Mouse (Mus musculus) ovary, postnatal 10 days (tissue): ENCODE data around the gene Prkra.

Experiments
- DNase-seq: peaks from one replicate; pipeline ENCODE4 v3.0.0; 2022; ENCODE audit warnings: low spot score

The Prkra gene

GRCm38 (mm10) chr2:76647883-76648570 is at the start of gene Prkra, which contains the start of gene Pjvk:
Gene Prkra (minus strand): TSS chr2:76648015.
Gene Pjvk (plus strand): TSS chr2:76648476.
- DNase-seq: peak; percentile 97

GRCm38 (mm10) chr2:76695290-76695689 is 47.5 kb upstream of the Prkra start:
- DNase-seq: no peak

GRCm38 (mm10) chr2:76693765-76694164 is 46.0 kb upstream of the Prkra start:
- DNase-seq: no peak

GRCm38 (mm10) chr2:76690436-76691204 is 42.8 kb upstream of the Prkra start:
- DNase-seq: no peak

GRCm38 (mm10) chr2:76688162-76688561 is 40.3 kb upstream of the Prkra start:
- no peak for DNase-seq

- DNase-seq: no peak
These were observed 39.8 kb upstream of the Prkra start for GRCm38 (mm10) chr2:76687608-76688007.

GRCm38 (mm10) chr2:76686986-76687385 is 39.2 kb upstream of the Prkra start:
- DNase-seq: no peak

GRCm38 (mm10) chr2:76682301-76682700 is 34.5 kb upstream of the Prkra start:
- DNase-seq: no peak

- DNase-seq: no peak
These were observed 28.8 kb upstream of the Prkra start for GRCm38 (mm10) chr2:76676401-76677226.

- DNase-seq: no peak
These were observed 28.1 kb upstream of the Prkra start for GRCm38 (mm10) chr2:76675949-76676348.

- DNase-seq: no peak
These were observed 27.6 kb upstream of the Prkra start for GRCm38 (mm10) chr2:76675451-76675850.

- peak; percentile 77 for DNase-seq
These were observed 27.1 kb upstream of the Prkra start, which contains the start of gene Plekha3 for GRCm38 (mm10) chr2:76674725-76675427. Gene Plekha3 (plus strand): TSS chr2:76675281.

GRCm38 (mm10) chr2:76673472-76674081 is 25.8 kb upstream of the Prkra start:
- DNase-seq: no peak

GRCm38 (mm10) chr2:76672966-76673392 is 25.2 kb upstream of the Prkra start, which contains the start of gene Fkbp7:
Gene Fkbp7 (minus strand): TSS chr2:76673116.
- peak; percentile 84 for DNase-seq

- DNase-seq: no peak
These were observed 24.4 kb upstream of the Prkra start for GRCm38 (mm10) chr2:76672134-76672745.

- DNase-seq: no peak
These were observed 23.8 kb upstream of the Prkra start for GRCm38 (mm10) chr2:76671641-76672040.

- no peak for DNase-seq
These were observed 19.4 kb upstream of the Prkra start for GRCm38 (mm10) chr2:76667200-76667599.

- DNase-seq: no peak
These were observed 17.7 kb upstream of the Prkra start for GRCm38 (mm10) chr2:76665531-76665930.

GRCm38 (mm10) chr2:76659419-76659818 is 11.6 kb upstream of the Prkra start:
- no peak for DNase-seq

GRCm38 (mm10) chr2:76658551-76658950 is 10.7 kb upstream of the Prkra start:
- no peak for DNase-seq

GRCm38 (mm10) chr2:76655982-76656381 is 8.2 kb upstream of the Prkra start:
- no peak for DNase-seq
